8 mouse cellular contexts compared by ENCODE assay signal in the genomic region with DNA sequence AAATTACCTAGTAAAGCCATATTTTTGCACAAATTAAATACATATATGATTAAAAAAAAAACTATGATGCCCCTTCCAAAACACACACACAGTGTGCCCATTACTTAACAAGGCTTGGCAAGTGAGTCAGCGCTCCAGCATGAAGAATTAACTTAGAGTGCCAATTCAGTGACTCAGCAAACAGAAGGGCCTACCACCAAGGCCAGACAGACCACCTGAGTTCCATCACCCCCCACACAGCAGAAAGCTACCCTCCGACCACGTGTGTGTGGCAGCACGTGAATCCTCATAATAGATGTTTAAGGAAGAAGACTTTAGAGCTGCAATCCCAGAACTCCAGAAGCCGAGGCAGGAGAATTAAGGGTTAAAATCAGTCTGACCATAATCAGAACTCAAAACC. TPM values are rescaled to one million over a fixed set of nuclear protein-coding genes. Genes with fewer than 3 reads are reported as not detected.
DNase-seq lines count a peak whose midpoint lies in the region; ATAC-seq lines count a peak whose summit lies in the region.

No protein-coding gene starts in this region.

- no peak for DNase-seq in kidney, postnatal 25 days
- DNase-seq in adrenal gland, adult 8-10 months, result peak; percentile 61
- DNase-seq in cerebellum, adult 11-12 months, result no peak
- no peak for DNase-seq in T-cell, adult 2 months (ENCODE audit: low spot score)

- H3K4me1 ChIP-seq in kidney, embryonic 16.5 days (ENCODE audit: insufficient read depth, low read length), result peaks cover 9% of the 10 kb centered on the region
- H3K4me1 ChIP-seq in heart, embryonic 16.5 days (ENCODE audit: control insufficient read depth, insufficient read depth, low read length), result peaks cover 7% of the 10 kb centered on the region

- peak overlapping the region; percentile 90 for H3K4me3 ChIP-seq in kidney, embryonic 16.5 days (ENCODE audit: low read length)
- H3K4me3 ChIP-seq in heart, embryonic 16.5 days (ENCODE audit: low read length), result peak overlapping the region; percentile 94

- H3K4me2 ChIP-seq in kidney, embryonic 16.5 days (replicated peaks; ENCODE audit: low read depth, low read length), result peak overlapping the region; percentile 91
- peak overlapping the region; percentile 74 for H3K4me2 ChIP-seq in heart, embryonic 16.5 days (ENCODE audit: low read depth, low read length)

- no peak for ATAC-seq in kidney, embryonic 16.5 days (ENCODE audit: low FRiP score, low TSS enrichment)
- ATAC-seq in heart, embryonic 16.5 days (replicated peaks; ENCODE audit: extremely low read depth, insufficient read depth, low FRiP score), result no peak
- 0 out of 2 replicates have a peak, but pooled peaks have one; percentile 10 for ATAC-seq in megakaryocyte progenitor cell, adult 5-6 weeks (replicated peaks; ENCODE audit: poor library complexity)
- no peak for ATAC-seq in frontal cortex, adult (ENCODE audit: low TSS enrichment)

- no peaks in the 10 kb centered on the region for H3K27me3 ChIP-seq in kidney, embryonic 16.5 days (ENCODE audit: insufficient read depth, low read length)
- no peaks in the 10 kb centered on the region for H3K27me3 ChIP-seq in heart, embryonic 16.5 days (ENCODE audit: control insufficient read depth, insufficient read depth, low read length)

- peak overlapping the region; percentile 98 for H3K9ac ChIP-seq in kidney, embryonic 16.5 days (replicated peaks; ENCODE audit: low read length)
- peak overlapping the region; percentile 97 for H3K9ac ChIP-seq in heart, embryonic 16.5 days (ENCODE audit: low read length)

- H3K36me3 ChIP-seq in kidney, embryonic 16.5 days (ENCODE audit: insufficient read depth, low read length), result peaks cover 41% of the 10 kb centered on the region
- peaks cover 39% of the 10 kb centered on the region for H3K36me3 ChIP-seq in heart, embryonic 16.5 days (ENCODE audit: control insufficient read depth, insufficient read depth)

- no peak overlapping the region for H3K27ac ChIP-seq in kidney, embryonic 16.5 days (ENCODE audit: low read length)
- H3K27ac ChIP-seq in heart, embryonic 16.5 days (ENCODE audit: low read length), result no peak overlapping the region

- no peaks in the 10 kb centered on the region for H3K9me3 ChIP-seq in kidney, embryonic 16.5 days (ENCODE audit: low read length)
- H3K9me3 ChIP-seq in heart, embryonic 16.5 days (replicated peaks; ENCODE audit: control insufficient read depth, low read length), result no peaks in the 10 kb centered on the region

- WGBS in kidney, embryonic 16.5 days, result 31% methylated on average over 5 of the region's 5 CpGs
- 25% methylated on average over 5 of the region's 5 CpGs for WGBS in heart, embryonic 16.5 days

RNA-seq across cellular contexts. Expression of gene Kansl2, which starts 1.8 kb away (rescaled TPM):
- 106 and 113 TPM in 2 replicates for polyA plus RNA-seq in kidney, embryonic 16.5 days (2015; fragmentation: Nextera tagmentation; extraction: Ambion mirVana)
- total RNA-seq in adrenal gland, adult 8-10 months (2022), result 100 to 1,000 TPM in 2 of 4 experiments, 10 to 100 TPM in 2; 89.8 to 123 (median 106) TPM
- 77.7 and 79.2 TPM in 2 replicates for polyA plus RNA-seq in heart, embryonic 16.5 days (2015; fragmentation: Nextera tagmentation; extraction: Ambion mirVana)
- 65.7 and 68.6 TPM in 2 replicates for total RNA-seq in megakaryocyte progenitor cell, adult 5-6 weeks (2015)
- 60.1 and 62.8 TPM in 2 replicates for total RNA-seq in megakaryocyte progenitor cell, adult 5-6 weeks (2017)

RNA-seq across cellular contexts. Expression of gene Ccnt1, which starts 38.4 kb away (rescaled TPM):
- 64.4 and 76.4 TPM in 2 replicates for polyA plus RNA-seq in kidney, embryonic 16.5 days (2015; fragmentation: Nextera tagmentation; extraction: Ambion mirVana)
- total RNA-seq in adrenal gland, adult 8-10 months (2022), result 10 to 100 TPM; 45.2 to 56.6 (median 46.5) TPM
- 36.4 and 41.2 TPM in 2 replicates for polyA plus RNA-seq in heart, embryonic 16.5 days (2015; fragmentation: Nextera tagmentation; extraction: Ambion mirVana)
- 47.1 and 57.8 TPM in 2 replicates for total RNA-seq in megakaryocyte progenitor cell, adult 5-6 weeks (2015)
- 54.1 and 62.5 TPM in 2 replicates for total RNA-seq in megakaryocyte progenitor cell, adult 5-6 weeks (2017)

RNA-seq across cellular contexts. Expression of gene 4930415O20Rik, which starts 38.5 kb away (rescaled TPM):
- polyA plus RNA-seq in kidney, embryonic 16.5 days (2015; fragmentation: Nextera tagmentation; extraction: Ambion mirVana), result 0.41 and 0.69 TPM in 2 replicates
- not detected for total RNA-seq in adrenal gland, adult 8-10 months (2022)
- polyA plus RNA-seq in heart, embryonic 16.5 days (2015; fragmentation: Nextera tagmentation; extraction: Ambion mirVana), result 0.64 TPM in 1 of 2 replicates, not detected in the other
- total RNA-seq in megakaryocyte progenitor cell, adult 5-6 weeks (2015), result not detected in 2 replicates
- total RNA-seq in megakaryocyte progenitor cell, adult 5-6 weeks (2017), result not detected in 2 replicates

RNA-seq across cellular contexts. Expression of gene Olfr279, which starts 40.1 kb away (rescaled TPM):
- polyA plus RNA-seq in kidney, embryonic 16.5 days (2015; fragmentation: Nextera tagmentation; extraction: Ambion mirVana), result not detected in 2 replicates
- total RNA-seq in adrenal gland, adult 8-10 months (2022), result not detected
- polyA plus RNA-seq in heart, embryonic 16.5 days (2015; fragmentation: Nextera tagmentation; extraction: Ambion mirVana), result not detected in 2 replicates
- not detected in 2 replicates for total RNA-seq in megakaryocyte progenitor cell, adult 5-6 weeks (2015)
- total RNA-seq in megakaryocyte progenitor cell, adult 5-6 weeks (2017), result not detected in 2 replicates

RNA-seq across cellular contexts. Expression of gene Lalba, which starts 49.8 kb away (rescaled TPM):
- polyA plus RNA-seq in kidney, embryonic 16.5 days (2015; fragmentation: Nextera tagmentation; extraction: Ambion mirVana), result 0.21 and 0.55 TPM in 2 replicates
- total RNA-seq in adrenal gland, adult 8-10 months (2022), result not detected
- not detected in 2 replicates for polyA plus RNA-seq in heart, embryonic 16.5 days (2015; fragmentation: Nextera tagmentation; extraction: Ambion mirVana)
- not detected in 2 replicates for total RNA-seq in megakaryocyte progenitor cell, adult 5-6 weeks (2015)
- not detected in 2 replicates for total RNA-seq in megakaryocyte progenitor cell, adult 5-6 weeks (2017)
